Mouse (Mus musculus) stomach, postnatal 0 days (tissue): ENCODE data around the gene Gpr68.

ENCODE experiments used
- CTCF ChIP-seq: IDR thresholded peaks from 2 replicates; pipeline ENCODE4 v1.5.1; 2016; ENCODE audit warnings: antibody characterized with exemption, low read depth, mild to moderate bottlenecking, moderate library complexity
- EP300 ChIP-seq: optimal IDR thresholded peaks from 2 replicates; pipeline ENCODE3; 2016; ENCODE audit warnings: antibody characterized with exemption

GRCm38 (mm10) chr12:100868049-100868622 lies 39.9 kb downstream of the Gpr68 start:
- TF ChIP-seq CTCF (no peak), EP300 (no peak)
